In genomic region chr1:60272471-60272870, GRCm38 (mm10) we compare ENCODE assay signal across 9 mouse cellular contexts.
DNase-seq lines count a peak whose midpoint lies in the region; ATAC-seq lines count a peak whose summit lies in the region.
"Had no signal": no experiment of that assay in that cellular context is flagged by ENCODE, and none has a peak within 500 bp of the region (broad histone marks: within the 10 kb centered on the region; RNA-seq: fewer than 3 reads in every experiment).

No protein-coding gene starts in this region.

- WGBS in midbrain, embryonic 14.5 days, result 79% methylated on average over 2 of the region's 2 CpGs
- 77% methylated on average over 2 of the region's 2 CpGs for WGBS in midbrain, embryonic 10.5 days
- 82% methylated on average over 2 of the region's 2 CpGs for WGBS in hindbrain, embryonic 10.5 days

- no peak overlapping the region for H3K27ac ChIP-seq in midbrain, embryonic 14.5 days (replicated peaks; ENCODE audit: low read depth, low read length)
- H3K27ac ChIP-seq in midbrain, embryonic 10.5 days (replicated peaks), result no peak overlapping the region
- no peak overlapping the region for H3K27ac ChIP-seq in hindbrain, embryonic 10.5 days
- H3K27ac ChIP-seq: liver, embryonic 15.5 days had no signal

- no peak overlapping the region for H3K4me3 ChIP-seq in midbrain, embryonic 14.5 days (replicated peaks; ENCODE audit: low read depth, low read length)
- H3K4me3 ChIP-seq in midbrain, embryonic 10.5 days, result no peak overlapping the region
- H3K4me3 ChIP-seq in hindbrain, embryonic 10.5 days, result no peak overlapping the region
- H3K4me3 ChIP-seq: liver, embryonic 15.5 days had no signal

- no peak overlapping the region for H3K9ac ChIP-seq in midbrain, embryonic 14.5 days (replicated peaks; ENCODE audit: low read length)
- H3K9ac ChIP-seq: liver, embryonic 15.5 days had no signal

- H3K4me1 ChIP-seq in midbrain, embryonic 14.5 days (ENCODE audit: control insufficient read depth, insufficient read depth, low read length), result no peaks in the 10 kb centered on the region
- no peaks in the 10 kb centered on the region for H3K4me1 ChIP-seq in midbrain, embryonic 10.5 days
- H3K4me1 ChIP-seq in hindbrain, embryonic 10.5 days (replicated peaks), result no peaks in the 10 kb centered on the region

- H3K27me3 ChIP-seq in midbrain, embryonic 14.5 days (ENCODE audit: control insufficient read depth, insufficient read depth, low read length), result no peaks in the 10 kb centered on the region
- H3K27me3 ChIP-seq in midbrain, embryonic 10.5 days (ENCODE audit: low read depth, poor library complexity, severe bottlenecking), result no peaks in the 10 kb centered on the region
- no peaks in the 10 kb centered on the region for H3K27me3 ChIP-seq in hindbrain, embryonic 10.5 days (ENCODE audit: insufficient read depth, poor library complexity, severe bottlenecking)
- H3K27me3 ChIP-seq: liver, embryonic 15.5 days had no signal

- no peak for ATAC-seq in midbrain, embryonic 14.5 days (ENCODE audit: low FRiP score, low TSS enrichment)

- intact Hi-C loops in heart, postnatal 10 days (cut with DNase I), result loop anchor here (1.0 to 10.0 kb wide), 2 partner anchors 114 to 692 kb away; no protein-coding TSS in a partner anchor

- DNase-seq in heart, postnatal 10 days, result peak; percentile 24 to 33
- no peak for DNase-seq in heart, adult 11 months
- DNase-seq in midbrain, embryonic 14.5 days, result peak; percentile 57
- no peak for DNase-seq in midbrain, embryonic 10.5 days (ENCODE audit: low spot score)
- peak; percentile 6 for DNase-seq in c-Kit-positive CD71-negative TER-119-negative erythroid progenitor cells, embryonic 14.5 days (ENCODE audit: low read depth)
- DNase-seq in thymus, postnatal 10 days (ENCODE audit: low spot score in 2 of 2), result peak; percentile 12 to 32
- no peak for DNase-seq in ovary, postnatal 10 days (ENCODE audit: low spot score)
- no peak for DNase-seq in hindbrain, embryonic 10.5 days (ENCODE audit: low spot score)

- peaks cover 37% of the 10 kb centered on the region for H3K36me3 ChIP-seq in midbrain, embryonic 14.5 days (ENCODE audit: control insufficient read depth, insufficient read depth, low read length)
- H3K36me3 ChIP-seq in midbrain, embryonic 10.5 days, result peaks cover 34% of the 10 kb centered on the region
- peaks cover 35% of the 10 kb centered on the region for H3K36me3 ChIP-seq in hindbrain, embryonic 10.5 days

- no peaks in the 10 kb centered on the region for H3K9me3 ChIP-seq in midbrain, embryonic 14.5 days (ENCODE audit: control insufficient read depth, low read length)
- H3K9me3 ChIP-seq in midbrain, embryonic 10.5 days (replicated peaks), result no peaks in the 10 kb centered on the region
- no peaks in the 10 kb centered on the region for H3K9me3 ChIP-seq in hindbrain, embryonic 10.5 days
- H3K9me3 ChIP-seq: liver, embryonic 15.5 days had no signal

- no peak overlapping the region for H3K4me2 ChIP-seq in midbrain, embryonic 14.5 days (ENCODE audit: low read length)
- H3K4me2 ChIP-seq: liver, embryonic 15.5 days had no signal

Comparison
In these comparisons a context has a peak if more than half of its experiments do, and no peak if none do; other contexts are left out.
1. DNase-seq: peak in heart, postnatal 10 days (2 of 2), midbrain, embryonic 14.5 days (single experiment), c-Kit-positive CD71-negative TER-119-negative erythroid progenitor cells, embryonic 14.5 days (single experiment) and thymus, postnatal 10 days (2 of 2); none in heart, adult 11 months (single experiment), midbrain, embryonic 10.5 days (single experiment), ovary, postnatal 10 days (single experiment) and hindbrain, embryonic 10.5 days (single experiment).